Mouse (Mus musculus): ENCODE measurements at regions not wholly inside any gene's neighbourhood (a gene's known extent, or its start where the extent isn't known, plus 50 kb on each side); places are given as distances from the start of the nearest gene placed in this dataset.
A peak's percentile ranks its signal among the peaks of the same experiment; 100 is the strongest.

DNA sequence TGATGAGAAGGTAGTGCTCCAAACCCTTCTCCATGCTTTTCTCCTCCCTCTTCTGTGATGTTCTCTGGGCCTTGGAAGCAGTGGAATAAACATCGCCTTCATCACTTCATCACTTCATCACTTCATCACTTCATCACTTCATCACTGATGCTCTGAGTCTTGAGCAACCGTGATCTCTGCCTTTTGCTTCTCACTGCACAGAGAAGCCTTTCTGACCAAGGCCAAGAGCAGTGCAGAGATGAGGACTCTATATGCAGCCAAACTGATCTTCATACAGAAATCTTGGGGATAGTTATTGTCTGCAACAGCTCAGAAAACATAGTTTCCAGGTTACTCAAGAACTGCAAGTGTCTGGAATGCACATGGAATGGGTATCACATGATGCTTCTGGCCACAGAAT lies 303.0 kb downstream of the Insig2 start:
- no peak for ATAC-seq (ENCODE audit: low FRiP score, low TSS enrichment)
- Histone ChIP-seq H3K27me3 (ENCODE audit: control insufficient read depth, insufficient read depth, low read length) (no peaks in the 10 kb centered on the region), H3K9me3 (ENCODE audit: control insufficient read depth, low read length) (no peaks in the 10 kb centered on the region), H3K4me2 (replicated peaks; ENCODE audit: low read depth, low read length) (no peak overlapping the region), H3K27ac (ENCODE audit: low read depth, low read length) (no peak overlapping the region), H3K36me3 (ENCODE audit: control insufficient read depth, insufficient read depth, low read length) (no peaks in the 10 kb centered on the region), H3K4me3 (ENCODE audit: low read length) (no peak overlapping the region), H3K4me1 (ENCODE audit: control insufficient read depth, insufficient read depth, low read length) (no peaks in the 10 kb centered on the region), H3K9ac (ENCODE audit: low read depth, low read length) (no peak overlapping the region)
- 91% methylated on average over 2 of the region's 2 CpGs for WGBS

DNA sequence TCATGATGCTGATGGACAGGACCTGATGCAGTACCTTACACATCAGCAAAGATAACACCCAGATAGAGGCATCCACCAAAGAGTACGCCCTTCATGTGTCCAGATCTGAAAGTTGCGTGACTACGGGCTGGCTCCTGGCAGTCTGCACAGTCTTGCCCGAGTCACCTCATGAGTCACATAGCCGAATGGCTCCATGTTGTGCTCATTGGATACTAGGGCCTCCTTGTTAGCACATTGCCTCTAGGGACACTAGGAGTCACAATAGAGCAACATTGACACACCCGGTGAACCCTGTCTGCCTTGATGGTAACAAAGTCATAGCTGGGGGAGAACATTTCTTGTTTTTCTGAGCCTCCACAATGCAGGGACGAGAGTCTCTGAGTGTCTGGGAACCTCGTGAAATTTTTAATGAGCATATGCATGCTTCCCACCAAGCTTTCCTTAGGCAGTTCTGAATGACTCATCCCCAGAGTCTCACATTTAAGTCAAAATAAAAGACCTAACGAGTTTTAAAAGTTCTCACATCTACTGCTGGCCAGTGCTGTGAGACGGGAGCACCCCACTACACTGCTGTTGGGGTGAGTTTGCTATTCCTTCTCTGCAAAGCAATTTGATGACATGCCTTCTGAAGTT lies 297.5 kb downstream of the Insig2 start:
- Histone ChIP-seq H3K9ac (ENCODE audit: low read depth, low read length) (no peak overlapping the region), H3K4me2 (replicated peaks; ENCODE audit: low read depth, low read length) (no peak overlapping the region), H3K27ac (ENCODE audit: low read depth, low read length) (no peak overlapping the region), H3K4me1 (ENCODE audit: control insufficient read depth, insufficient read depth, low read length) (no peaks in the 10 kb centered on the region), H3K27me3 (ENCODE audit: control insufficient read depth, insufficient read depth, low read length) (no peaks in the 10 kb centered on the region), H3K9me3 (ENCODE audit: control insufficient read depth, low read length) (no peaks in the 10 kb centered on the region), H3K36me3 (ENCODE audit: control insufficient read depth, insufficient read depth, low read length) (no peaks in the 10 kb centered on the region), H3K4me3 (ENCODE audit: low read length) (no peak overlapping the region)
- no peak for ATAC-seq (ENCODE audit: low FRiP score, low TSS enrichment)
- 88% methylated on average over 10 of the region's 10 CpGs for WGBS

DNA sequence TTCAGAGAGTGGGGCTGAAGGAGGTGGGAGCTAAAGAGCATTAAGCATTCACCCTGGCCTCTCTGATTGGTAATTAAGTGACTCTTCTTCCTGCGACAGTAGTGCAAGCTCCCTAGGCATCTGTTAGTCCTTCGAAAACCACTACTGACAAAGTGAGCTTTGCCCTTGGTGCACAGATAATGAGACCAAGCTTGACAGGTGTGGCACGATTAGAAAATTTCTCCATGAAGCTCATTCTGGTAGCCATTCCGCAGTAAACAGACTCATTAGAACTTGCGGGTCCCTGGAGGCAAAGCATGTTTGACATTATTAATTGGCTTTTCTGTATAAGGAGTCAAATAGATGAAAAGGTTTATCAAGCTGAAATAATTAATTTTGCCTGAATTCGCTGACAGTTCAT lies 285.8 kb downstream of the Insig2 start:
- Histone ChIP-seq H3K9me3 (ENCODE audit: control insufficient read depth, low read length) (no peaks in the 10 kb centered on the region), H3K27me3 (ENCODE audit: control insufficient read depth, insufficient read depth, low read length) (no peaks in the 10 kb centered on the region), H3K4me2 (replicated peaks; ENCODE audit: low read depth, low read length) (no peak overlapping the region), H3K27ac (ENCODE audit: low read depth, low read length) (no peak overlapping the region), H3K9ac (ENCODE audit: low read depth, low read length) (no peak overlapping the region), H3K4me3 (ENCODE audit: low read length) (no peak overlapping the region), H3K4me1 (ENCODE audit: control insufficient read depth, insufficient read depth, low read length) (peaks cover 2% of the 10 kb centered on the region; the same call in 1 of the 2 replicates), H3K36me3 (ENCODE audit: control insufficient read depth, insufficient read depth, low read length) (no peaks in the 10 kb centered on the region)
- 81% methylated on average over 6 of the region's 6 CpGs for WGBS
- ATAC-seq (ENCODE audit: low FRiP score, low TSS enrichment) = no peak

DNA sequence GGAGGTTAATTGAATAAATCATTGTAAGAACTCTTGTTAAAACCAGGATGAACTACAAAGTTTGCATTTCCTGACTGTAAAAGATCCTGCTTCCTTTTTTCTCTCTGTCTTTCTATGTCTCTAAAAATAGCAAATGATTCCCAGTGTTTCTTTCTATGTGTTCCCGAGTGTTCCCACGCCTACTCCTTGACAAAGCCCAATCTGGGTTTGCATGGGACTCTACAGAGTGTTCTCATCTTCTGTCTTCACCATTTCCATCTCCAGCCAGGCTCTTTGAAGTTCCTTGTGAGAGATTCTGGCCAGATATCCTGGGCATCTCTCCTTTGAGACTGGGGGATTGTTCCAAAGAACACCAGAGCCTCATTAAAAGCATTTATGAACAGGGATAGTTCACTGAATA lies 285.0 kb downstream of the Insig2 start:
- no peaks in the 10 kb centered on the region for H3K27me3 ChIP-seq (ENCODE audit: control insufficient read depth, insufficient read depth, low read length)
- no peak overlapping the region for H3K27ac ChIP-seq (ENCODE audit: low read depth, low read length)
- WGBS = 50% methylated on average over 2 of the region's 2 CpGs
- no peaks in the 10 kb centered on the region for H3K9me3 ChIP-seq (ENCODE audit: control insufficient read depth, low read length)
- no peak overlapping the region for H3K4me3 ChIP-seq (ENCODE audit: low read length)
- H3K9ac ChIP-seq (ENCODE audit: low read depth, low read length) = no peak overlapping the region
- no peak for ATAC-seq (ENCODE audit: low FRiP score, low TSS enrichment)
- H3K4me1 ChIP-seq (ENCODE audit: control insufficient read depth, insufficient read depth, low read length) = peaks cover 2% of the 10 kb centered on the region; the same call in 1 of the 2 replicates
- no peak overlapping the region for H3K4me2 ChIP-seq (replicated peaks; ENCODE audit: low read depth, low read length)
- H3K36me3 ChIP-seq (ENCODE audit: control insufficient read depth, insufficient read depth, low read length) = no peaks in the 10 kb centered on the region

DNA sequence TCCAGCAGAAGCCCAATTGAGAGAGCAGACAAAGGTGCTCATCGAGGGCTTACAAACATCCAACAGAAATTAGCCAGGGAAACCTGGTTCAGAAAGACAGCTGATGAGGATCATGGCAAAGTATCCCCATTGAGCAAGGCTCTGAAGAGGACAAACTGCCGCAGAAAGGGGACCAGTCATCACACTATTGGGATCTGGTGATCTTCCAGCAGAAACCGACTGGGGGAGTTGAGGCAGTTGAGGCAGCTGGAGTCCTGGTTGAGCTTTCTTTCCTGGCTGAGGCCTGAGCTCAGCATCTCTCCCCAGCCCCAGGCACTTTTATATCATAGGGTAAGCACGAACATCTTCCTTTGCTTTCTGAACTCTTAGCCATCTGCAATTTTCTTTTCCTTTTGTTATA lies 282.7 kb downstream of the Insig2 start:
- no peak for ATAC-seq (ENCODE audit: low FRiP score, low TSS enrichment)
- 85% methylated on average over 4 of the region's 4 CpGs for WGBS

DNA sequence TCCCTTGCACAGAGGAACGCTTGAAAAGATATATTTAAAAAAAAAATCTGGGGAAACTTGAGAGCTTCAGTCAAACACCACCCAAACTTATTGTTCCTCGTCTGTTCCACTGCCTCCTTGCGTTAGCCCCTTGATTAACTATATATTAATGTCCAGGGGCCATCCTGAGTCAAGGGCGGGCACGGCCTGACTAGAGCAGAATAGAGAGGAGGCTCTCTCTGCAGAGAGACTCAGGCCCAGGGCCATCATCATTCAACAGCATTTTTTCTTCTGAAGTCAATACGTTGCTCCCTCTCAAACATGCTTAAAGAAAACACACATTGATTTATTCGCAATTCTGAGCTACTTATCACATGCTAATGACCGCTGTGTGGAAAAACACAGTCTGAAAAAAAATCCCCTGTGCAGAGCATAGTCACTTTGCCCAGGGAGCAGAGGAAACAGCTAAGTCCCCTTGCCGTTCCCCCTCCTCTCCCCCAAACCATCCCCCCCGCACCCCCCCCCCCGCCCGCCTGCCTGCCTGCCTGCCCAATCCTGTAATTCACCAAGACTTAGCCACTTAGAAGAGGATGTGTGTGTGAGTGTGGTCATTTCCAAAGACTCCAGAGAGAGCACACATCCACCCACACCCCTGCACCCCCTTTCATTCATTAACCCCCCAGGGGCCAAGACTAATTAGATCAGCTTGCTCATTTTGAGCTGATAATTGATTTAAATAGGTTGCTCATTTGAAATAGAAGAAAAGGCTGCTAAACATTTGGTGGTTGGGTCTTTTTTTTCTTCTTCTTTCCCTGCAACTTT lies 281.5 kb downstream of the Insig2 start:
- peak; percentile 68 for ATAC-seq (ENCODE audit: low FRiP score, low TSS enrichment)
- 14% methylated on average over 11 of the region's 12 CpGs for WGBS
- Histone ChIP-seq H3K4me1 (ENCODE audit: control insufficient read depth, insufficient read depth, low read length) (peaks cover 2% of the 10 kb centered on the region; the same call in 1 of the 2 replicates), H3K4me2 (replicated peaks; ENCODE audit: low read depth, low read length) (no peak overlapping the region), H3K36me3 (ENCODE audit: control insufficient read depth, insufficient read depth, low read length) (no peaks in the 10 kb centered on the region), H3K4me3 (ENCODE audit: low read length) (no peak overlapping the region), H3K9ac (ENCODE audit: low read depth, low read length) (no peak overlapping the region), H3K27ac (ENCODE audit: low read depth, low read length) (no peak overlapping the region), H3K27me3 (ENCODE audit: control insufficient read depth, insufficient read depth, low read length) (no peaks in the 10 kb centered on the region), H3K9me3 (ENCODE audit: control insufficient read depth, low read length) (no peaks in the 10 kb centered on the region)

More for the DNA sequence above, 282.7 kb downstream of the Insig2 start:
- no peak overlapping the region for H3K4me3 ChIP-seq (ENCODE audit: low read length)
- H3K36me3 ChIP-seq (ENCODE audit: control insufficient read depth, insufficient read depth, low read length) = no peaks in the 10 kb centered on the region
- peaks cover 2% of the 10 kb centered on the region; the same call in 1 of the 2 replicates for H3K4me1 ChIP-seq (ENCODE audit: control insufficient read depth, insufficient read depth, low read length)
- no peaks in the 10 kb centered on the region for H3K9me3 ChIP-seq (ENCODE audit: control insufficient read depth, low read length)
- no peaks in the 10 kb centered on the region for H3K27me3 ChIP-seq (ENCODE audit: control insufficient read depth, insufficient read depth, low read length)
- no peak overlapping the region for H3K4me2 ChIP-seq (replicated peaks; ENCODE audit: low read depth, low read length)
- no peak overlapping the region for H3K9ac ChIP-seq (ENCODE audit: low read depth, low read length)
- H3K27ac ChIP-seq (ENCODE audit: low read depth, low read length) = no peak overlapping the region

DNA sequence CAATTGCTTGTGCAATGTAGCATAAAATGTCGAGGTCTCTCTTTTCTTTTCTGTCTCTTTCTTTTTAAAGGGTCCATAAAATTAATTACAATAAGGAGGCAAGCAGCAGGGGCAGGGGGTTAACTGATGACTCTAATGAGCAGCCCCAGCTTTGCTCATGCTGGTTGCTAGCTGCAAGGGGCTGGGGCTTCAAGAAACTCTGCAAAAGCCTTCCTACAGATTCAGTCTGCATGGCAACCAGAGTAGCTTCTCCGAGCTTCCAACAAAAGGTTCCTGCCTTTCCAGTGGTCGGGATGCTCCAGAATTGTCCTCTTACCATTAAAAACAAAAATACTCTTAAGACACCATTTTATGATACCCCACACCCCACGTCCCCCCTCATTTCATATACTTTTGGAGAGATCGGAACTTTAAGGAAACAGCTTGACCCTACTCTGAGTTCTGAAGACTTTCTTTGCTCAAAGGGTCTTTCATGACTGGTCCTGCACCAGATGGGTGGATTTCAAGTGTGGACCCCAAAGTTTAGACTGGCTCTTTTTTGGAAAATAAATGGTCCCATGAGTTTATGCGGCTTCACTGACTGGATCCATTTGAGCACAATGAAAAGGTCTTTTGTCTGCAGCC lies 280.8 kb downstream of the Insig2 start:
- Histone ChIP-seq H3K36me3 (ENCODE audit: control insufficient read depth, insufficient read depth, low read length) (no peaks in the 10 kb centered on the region), H3K4me1 (ENCODE audit: control insufficient read depth, insufficient read depth, low read length) (peaks cover 2% of the 10 kb centered on the region; the same call in 1 of the 2 replicates), H3K27me3 (ENCODE audit: control insufficient read depth, insufficient read depth, low read length) (no peaks in the 10 kb centered on the region), H3K9me3 (ENCODE audit: control insufficient read depth, low read length) (no peaks in the 10 kb centered on the region), H3K27ac (ENCODE audit: low read depth, low read length) (no peak overlapping the region), H3K4me3 (ENCODE audit: low read length) (no peak overlapping the region), H3K4me2 (replicated peaks; ENCODE audit: low read depth, low read length) (no peak overlapping the region), H3K9ac (ENCODE audit: low read depth, low read length) (no peak overlapping the region)
- ATAC-seq (ENCODE audit: low FRiP score, low TSS enrichment) = no peak
- WGBS = 56% methylated on average over 6 of the region's 6 CpGs

DNA sequence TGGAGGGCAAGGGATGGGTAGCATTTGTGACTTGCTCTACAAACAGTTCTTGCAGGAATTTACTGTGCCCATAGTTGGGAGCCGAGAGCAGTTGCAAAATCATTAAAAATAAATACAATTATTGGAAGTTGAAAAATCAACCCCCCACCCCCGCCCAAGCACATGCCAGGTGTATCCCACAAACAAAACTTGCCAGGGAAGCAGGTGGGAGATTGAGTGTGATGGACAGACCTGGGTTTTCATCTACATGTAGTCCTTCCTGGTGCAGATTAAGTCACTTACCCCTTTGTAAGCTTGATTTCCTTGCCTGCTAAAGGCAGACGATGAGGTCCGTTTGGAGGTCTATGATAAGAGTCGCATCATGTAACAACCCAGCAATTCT lies 280.3 kb downstream of the Insig2 start:
- no peak for ATAC-seq (ENCODE audit: low FRiP score, low TSS enrichment)
- 88% methylated on average over 5 of the region's 5 CpGs for WGBS
- no peak overlapping the region for H3K4me3 ChIP-seq (ENCODE audit: low read length)
- no peaks in the 10 kb centered on the region for H3K36me3 ChIP-seq (ENCODE audit: control insufficient read depth, insufficient read depth, low read length)
- H3K4me1 ChIP-seq (ENCODE audit: control insufficient read depth, insufficient read depth, low read length) = peaks cover 2% of the 10 kb centered on the region; the same call in 1 of the 2 replicates
- no peaks in the 10 kb centered on the region for H3K9me3 ChIP-seq (ENCODE audit: control insufficient read depth, low read length)
- no peak overlapping the region for H3K4me2 ChIP-seq (replicated peaks; ENCODE audit: low read depth, low read length)
- H3K9ac ChIP-seq (ENCODE audit: low read depth, low read length) = no peak overlapping the region
- H3K27ac ChIP-seq (ENCODE audit: low read depth, low read length) = no peak overlapping the region
- no peaks in the 10 kb centered on the region for H3K27me3 ChIP-seq (ENCODE audit: control insufficient read depth, insufficient read depth, low read length)

DNA sequence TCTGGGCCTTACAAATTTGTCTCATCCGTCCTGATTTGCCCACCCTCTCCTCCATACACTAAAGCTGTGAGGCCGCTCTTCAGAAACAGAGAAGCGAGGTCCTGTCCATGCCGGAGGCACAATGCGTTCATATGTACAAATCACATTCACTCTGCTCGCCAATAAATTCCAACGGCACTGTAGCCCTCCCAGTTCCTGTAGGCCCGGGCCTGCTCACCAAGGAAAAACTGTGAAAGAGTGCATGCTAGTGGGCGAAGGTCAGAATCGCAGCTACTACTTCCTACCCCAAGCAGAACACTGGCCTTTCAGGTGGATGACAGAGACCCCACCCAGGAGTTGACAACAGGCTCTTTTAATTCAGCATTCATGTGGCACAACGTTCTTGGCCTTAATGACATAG lies 278.7 kb downstream of the Insig2 start:
- Histone ChIP-seq H3K9ac (ENCODE audit: low read depth, low read length) (no peak overlapping the region), H3K27me3 (ENCODE audit: control insufficient read depth, insufficient read depth, low read length) (no peaks in the 10 kb centered on the region)
- WGBS = 25% methylated on average over 11 of the region's 11 CpGs

More for the DNA sequence above, 278.7 kb downstream of the Insig2 start:
- no peak overlapping the region for H3K4me3 ChIP-seq (ENCODE audit: low read length)
- no peaks in the 10 kb centered on the region for H3K9me3 ChIP-seq (ENCODE audit: control insufficient read depth, low read length)
- peaks cover 2% of the 10 kb centered on the region; the same call in 1 of the 2 replicates for H3K4me1 ChIP-seq (ENCODE audit: control insufficient read depth, insufficient read depth, low read length)
- no peak overlapping the region for H3K27ac ChIP-seq (ENCODE audit: low read depth, low read length)
- H3K36me3 ChIP-seq (ENCODE audit: control insufficient read depth, insufficient read depth, low read length) = no peaks in the 10 kb centered on the region
- H3K4me2 ChIP-seq (replicated peaks; ENCODE audit: low read depth, low read length) = no peak overlapping the region
- no peak for ATAC-seq (ENCODE audit: low FRiP score, low TSS enrichment)

All from kidney, embryonic 14.5 days (tissue).